Mouse (Mus musculus) heart, embryonic 12.5 days (tissue): ENCODE measurements around the gene Asb13. TPM values are rescaled to one million over a fixed set of nuclear protein-coding genes. Genes with fewer than 3 reads are reported as not detected.

Source experiments
- ATAC-seq: fragments of 200-750 bp; cut with Nextera tagmentation; 2 replicates; pipeline ENCODE4 v1.8.0; 2017; ENCODE audit warnings: moderate TSS enrichment, moderate library complexity; ENCODE audit not compliant: insufficient number of reproducible peaks, low FRiP score
- H3K27ac ChIP-seq: fragments of 300-500 bp; sonication (generic); 2 replicates; pipeline ENCODE4 v1.5.1; 2016; ENCODE audit warnings: mild to moderate bottlenecking, moderate library complexity; ENCODE audit not compliant: poor library complexity, severe bottlenecking
- H3K27me3 ChIP-seq: fragments of 300-500 bp; sonication (generic); replicated peaks from 2 replicates; pipeline ENCODE4 v1.6.1; 2016; ENCODE audit warnings: mild to moderate bottlenecking, moderate library complexity
- H3K36me3 ChIP-seq: fragments of 300-500 bp; sonication (generic); 2 replicates; pipeline ENCODE4 v1.6.1; 2016; ENCODE audit warnings: mild to moderate bottlenecking, moderate library complexity
- H3K4me1 ChIP-seq: fragments of 300-500 bp; sonication (generic); replicated peaks from 2 replicates; pipeline ENCODE4 v1.6.1; 2016; ENCODE audit warnings: mild to moderate bottlenecking
- H3K4me2 ChIP-seq: fragments of 300-500 bp; sonication (generic); 2 replicates; pipeline ENCODE4 v1.6.1; 2016; ENCODE audit warnings: mild to moderate bottlenecking, moderate library complexity
- H3K4me3 ChIP-seq: fragments of 300-500 bp; sonication (generic); 2 replicates; pipeline ENCODE4 v1.5.1; 2016; ENCODE audit warnings: mild to moderate bottlenecking
- H3K9ac ChIP-seq: fragments of 300-500 bp; sonication (generic); 2 replicates; pipeline ENCODE4 v1.6.1; 2016; ENCODE audit warnings: mild to moderate bottlenecking, moderate library complexity
- H3K9me3 ChIP-seq: fragments of 300-500 bp; sonication (generic); replicated peaks from 2 replicates; pipeline ENCODE4 v1.6.1; 2016; ENCODE audit warnings: mild to moderate bottlenecking, moderate library complexity
- WGBS: fragments of 180-500 bp; shearing (Covaris S2); methylation state at CpG from one replicate; pipeline ENCODE4 v1.1.7; 2016; 5-methylcytosine and 5-hydroxymethylcytosine counted together
- polyA plus RNA-seq: library from polyadenylated mRNA; unstranded; fragments of >200 nt; fragmentation: Nextera tagmentation; extraction: Ambion mirVana; gene quantifications from 2 replicates; pipeline ENCODE4 v1.2.1, GENCODE M21; 2016

Gene Asb13
- polyA plus RNA-seq, 1 experiment from 2014 or later = 4.8 TPM

DNA sequence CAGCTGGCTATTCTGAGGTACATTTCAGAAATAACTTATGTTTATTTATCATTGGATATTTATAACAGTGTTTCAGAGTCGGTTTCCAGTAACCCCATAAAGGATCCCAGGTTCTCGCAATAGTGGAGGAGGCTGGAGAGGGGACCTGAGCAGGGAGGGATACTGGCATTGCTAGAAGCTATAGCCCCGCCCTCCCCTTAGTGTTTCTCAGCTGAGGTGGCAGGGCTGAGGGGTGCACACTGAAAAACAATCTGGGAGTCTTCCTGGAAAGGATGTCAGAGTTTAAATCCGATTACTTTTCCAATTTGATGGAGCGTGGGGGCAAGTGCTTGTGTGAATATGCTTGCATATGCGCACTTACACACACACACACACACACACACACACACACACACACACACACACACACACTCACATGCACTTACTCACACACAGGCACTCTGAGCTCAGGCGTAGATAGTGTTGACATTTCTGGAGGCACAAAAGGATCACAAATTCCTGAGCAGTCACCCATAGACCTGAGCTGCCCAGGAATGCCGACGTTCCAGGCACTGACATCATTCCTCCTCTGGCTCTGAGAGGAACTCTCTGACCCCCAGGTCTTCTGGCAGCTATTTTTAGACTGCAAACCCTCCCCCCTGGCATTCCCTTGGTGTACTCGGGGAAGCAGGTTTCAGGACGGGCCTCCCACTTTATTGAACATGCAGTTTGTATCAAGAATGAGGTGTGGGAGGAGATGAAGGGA is 60.9 kb downstream of the Asb13 start:
- WGBS = 18% methylated on average over 11 of the region's 11 CpGs
- peaks cover 31% of the 10 kb centered on the region for H3K4me1 ChIP-seq
- H3K9me3 ChIP-seq = no peaks in the 10 kb centered on the region
- peak; percentile 95 for ATAC-seq
- H3K27ac ChIP-seq = peak overlapping the region; percentile 91
- H3K4me3 ChIP-seq = peak overlapping the region; percentile 8; the same call in 1 of the 2 replicates
- H3K4me2 ChIP-seq = peak overlapping the region; percentile 51
- H3K27me3 ChIP-seq = no peaks in the 10 kb centered on the region
- no peak overlapping the region; the same call in 1 of the 2 replicates for H3K9ac ChIP-seq
- no peaks in the 10 kb centered on the region for H3K36me3 ChIP-seq

- Histone ChIP-seq H3K4me1 (peaks cover 35% of the 10 kb centered on the region), H3K4me3 (no peak overlapping the region), H3K36me3 (no peaks in the 10 kb centered on the region), H3K27ac (no peak overlapping the region), H3K4me2 (no peak overlapping the region), H3K9ac (no peak overlapping the region), H3K27me3 (no peaks in the 10 kb centered on the region), H3K9me3 (no peaks in the 10 kb centered on the region)
- 77% methylated on average over 8 of the region's 8 CpGs for WGBS
- ATAC-seq = no peak
Observed at GRCm38 (mm10) chr13:3696977-3697735, 63.3 kb downstream of the Asb13 start.

DNA sequence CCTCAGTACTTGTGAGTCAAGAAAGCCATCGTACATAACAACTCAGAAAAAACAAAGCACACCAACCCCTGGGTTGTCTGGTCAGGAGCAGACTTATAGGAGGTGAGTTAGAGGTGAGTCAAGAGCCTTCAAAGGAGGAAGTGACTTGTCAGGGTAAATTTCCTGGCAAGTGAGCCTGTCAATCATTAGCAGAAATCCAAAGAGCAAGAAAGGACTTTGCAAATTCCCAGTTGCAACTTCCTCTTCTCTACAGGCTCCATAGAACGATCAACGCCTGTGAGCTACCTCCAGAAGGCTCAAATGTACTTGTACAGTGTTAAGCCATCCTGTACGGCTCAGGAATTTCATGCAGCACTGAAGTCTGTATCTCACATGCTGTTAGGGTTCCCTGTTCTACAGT is 66.9 kb downstream of the Asb13 start:
- no peaks in the 10 kb centered on the region for H3K36me3 ChIP-seq

More for the DNA sequence above, 66.9 kb downstream of the Asb13 start:
- H3K9ac ChIP-seq = no peak overlapping the region
- H3K27ac ChIP-seq = no peak overlapping the region
- H3K4me1 ChIP-seq = peaks cover 15% of the 10 kb centered on the region
- H3K27me3 ChIP-seq = no peaks in the 10 kb centered on the region
- ATAC-seq = no peak
- H3K4me2 ChIP-seq = no peak overlapping the region
- H3K9me3 ChIP-seq = no peaks in the 10 kb centered on the region
- 68% methylated on average over 4 of the region's 4 CpGs for WGBS
- H3K4me3 ChIP-seq = no peak overlapping the region

Other genes with a start within 250 kb of the Asb13 start
- 333 and 345 TPM in 2 replicates for gene Gdi2, start 96.0 kb upstream of the Asb13 start, polyA plus RNA-seq
- gene Fam208b, start 22.9 kb upstream of the Asb13 start, polyA plus RNA-seq = 15.3 and 16.2 TPM in 2 replicates
- not detected in 2 replicates for gene Calml3, start 170.3 kb downstream of the Asb13 start, polyA plus RNA-seq
- not detected in 2 replicates for gene Calm4, start 203.7 kb downstream of the Asb13 start, polyA plus RNA-seq
- gene Calm5, start 220.1 kb downstream of the Asb13 start, polyA plus RNA-seq = not detected in 2 replicates